Mouse (Mus musculus) liver, embryonic 14.5 days (tissue): ENCODE data around the gene Mdm4.

Source experiments
- CTCF ChIP-seq: IDR thresholded peaks from 2 replicates; pipeline ENCODE4 v1.5.1; 2016; ENCODE audit warnings: antibody characterized with exemption, low read depth, control low read depth
- EP300 ChIP-seq: IDR thresholded peaks from 2 replicates; pipeline ENCODE4 v1.6.1; 2016; ENCODE audit warnings: antibody characterized with exemption, low read depth

- TF ChIP-seq EP300 (no peak), CTCF (no peak)
Observed at GRCm38 (mm10) chr1:132909951-132910350, 120.4 kb downstream of the Mdm4 start.
